Mouse (Mus musculus) cerebral cortex, adult 2 months (tissue): ENCODE results near the gene Paf1.

ENCODE experiments used
- WGBS: fragments of 180-500 bp; shearing (Covaris S2); methylation state at CpG from one replicate; pipeline ENCODE4 v1.1.7; 2018; 5-methylcytosine and 5-hydroxymethylcytosine counted together

The Paf1 gene

GRCm38 (mm10) chr7:28383606-28384005 lies 9.1 kb upstream of the Paf1 start:
- WGBS: 72% methylated on average over 4 of the region's 4 CpGs

GRCm38 (mm10) chr7:28384162-28384561 lies 8.6 kb upstream of the Paf1 start:
- 85% methylated on average over 6 of the region's 6 CpGs for WGBS

- 93% methylated on average over 9 of the region's 9 CpGs for WGBS
These were observed 7.6 kb upstream of the Paf1 start for GRCm38 (mm10) chr7:28385196-28385595.

GRCm38 (mm10) chr7:28386007-28386406 lies 6.7 kb upstream of the Paf1 start:
- 80% methylated on average over 7 of the region's 7 CpGs for WGBS

GRCm38 (mm10) chr7:28386462-28386861 lies 6.3 kb upstream of the Paf1 start:
- WGBS: 7% methylated on average over 4 of the region's 4 CpGs

- WGBS: 78% methylated on average over 6 of the region's 6 CpGs
These were observed 5.9 kb upstream of the Paf1 start for GRCm38 (mm10) chr7:28386877-28387276.

GRCm38 (mm10) chr7:28387384-28387783 lies 5.4 kb upstream of the Paf1 start:
- 87% methylated on average over 7 of the region's 7 CpGs for WGBS

- WGBS: 95% methylated on average over 3 of the region's 3 CpGs
These were observed 2.4 kb upstream of the Paf1 start for GRCm38 (mm10) chr7:28390331-28390730.

- 5% methylated on average over 22 of the region's 22 CpGs for WGBS
These were observed 661 bp downstream of the Paf1 start for GRCm38 (mm10) chr7:28393272-28393951.

GRCm38 (mm10) chr7:28395425-28395824 lies 2.7 kb downstream of the Paf1 start:
- whole genome bisulfite sequencing: 96% methylated on average over 4 of the region's 4 CpGs

- 57% methylated on average over 3 of the region's 3 CpGs for WGBS
These were observed 5.2 kb downstream of the Paf1 start for GRCm38 (mm10) chr7:28398000-28398399.

GRCm38 (mm10) chr7:28398696-28399340 lies 6.1 kb downstream of the Paf1 start:
- WGBS: 82% methylated on average over 10 of the region's 10 CpGs

- WGBS: 86% methylated on average over 1 of the region's 1 CpGs
These were observed 8.3 kb downstream of the Paf1 start for GRCm38 (mm10) chr7:28401030-28401429.

- 74% methylated on average over 3 of the region's 3 CpGs for WGBS
These were observed 9.2 kb downstream of the Paf1 start for GRCm38 (mm10) chr7:28401942-28402341.

GRCm38 (mm10) chr7:28410841-28411475 lies 18.2 kb downstream of the Paf1 start:
- WGBS: 69% methylated on average over 3 of the region's 3 CpGs

GRCm38 (mm10) chr7:28412826-28413225 lies 20.1 kb downstream of the Paf1 start:
- WGBS: 89% methylated on average over 4 of the region's 4 CpGs

GRCm38 (mm10) chr7:28418096-28418670 lies 25.4 kb downstream of the Paf1 start:
- WGBS: 51% methylated on average over 8 of the region's 8 CpGs

- WGBS: 86% methylated on average over 2 of the region's 2 CpGs
These were observed 26.7 kb downstream of the Paf1 start for GRCm38 (mm10) chr7:28419416-28419815.

GRCm38 (mm10) chr7:28423018-28423417 lies 30.3 kb downstream of the Paf1 start:
- 70% methylated on average over 1 of the region's 1 CpGs for WGBS

GRCm38 (mm10) chr7:28430512-28430911 lies 37.8 kb downstream of the Paf1 start:
- 31% methylated on average over 1 of the region's 1 CpGs for WGBS

GRCm38 (mm10) chr7:28432252-28432651 lies 39.5 kb downstream of the Paf1 start:
- 91% methylated on average over 2 of the region's 2 CpGs for WGBS

- 0% methylated on average over 43 of the region's 70 CpGs for WGBS
These were observed 43.0 kb downstream of the Paf1 start for GRCm38 (mm10) chr7:28435660-28436259.
